Mouse (Mus musculus) embryo, embryonic 11.5 days (tissue): ENCODE results near the gene Rfwd3.
A peak's percentile ranks its signal among the peaks of the same experiment; 100 is the strongest.
"Not testable (repeated sequence)": the region's sequence is repeated elsewhere in the genome, so short reads cannot be mapped to it uniquely, and the experiment has no call there.

Experiments used
- DNase-seq: peaks from one replicate; pipeline ENCODE4 v3.0.0-alpha.2; 2012; ENCODE audit warnings: low read depth, low spot score

Gene Rfwd3

GRCm38 (mm10) chr8:111299821-111300568, at the start of gene Rfwd3:
TSS of gene Rfwd3 (minus strand) at chr8:111300222.
- DNase-seq: peak; percentile 96

GRCm38 (mm10) chr8:111343225-111343624, 43.2 kb upstream of the Rfwd3 start:
- peak; percentile 56 for DNase-seq

- no peak for DNase-seq
Measured at GRCm38 (mm10) chr8:111340186-111340585, 40.2 kb upstream of the Rfwd3 start.

GRCm38 (mm10) chr8:111338370-111339208, 38.6 kb upstream of the Rfwd3 start:
- DNase-seq: no peak

GRCm38 (mm10) chr8:111337890-111338347, 37.9 kb upstream of the Rfwd3 start, which contains the start of gene Mlkl:
TSS of gene Mlkl (minus strand) at chr8:111338177.
- peak; percentile 16 for DNase-seq

- no peak for DNase-seq
Measured at GRCm38 (mm10) chr8:111337311-111337889, 37.4 kb upstream of the Rfwd3 start.

GRCm38 (mm10) chr8:111336692-111337091, 36.7 kb upstream of the Rfwd3 start:
- DNase-seq: no peak

- no peak for DNase-seq
Measured at GRCm38 (mm10) chr8:111325222-111325790, 25.3 kb upstream of the Rfwd3 start.

- DNase-seq: no peak
Measured at GRCm38 (mm10) chr8:111314729-111315128, 14.7 kb upstream of the Rfwd3 start.

- DNase-seq: not testable (repeated sequence)
Measured at GRCm38 (mm10) chr8:111313961-111314360, 13.9 kb upstream of the Rfwd3 start.

- DNase-seq: no peak
Measured at GRCm38 (mm10) chr8:111312758-111313162, 12.7 kb upstream of the Rfwd3 start.

GRCm38 (mm10) chr8:111310006-111310405, 10.0 kb upstream of the Rfwd3 start:
- not testable (repeated sequence) for DNase-seq

- DNase-seq: no peak
Measured at GRCm38 (mm10) chr8:111305031-111305730, 5.2 kb upstream of the Rfwd3 start.

GRCm38 (mm10) chr8:111304359-111304758, 4.3 kb upstream of the Rfwd3 start:
- no peak for DNase-seq

GRCm38 (mm10) chr8:111303076-111303803, 3.2 kb upstream of the Rfwd3 start:
- DNase-seq: not testable (repeated sequence)

- DNase-seq: no peak
Measured at GRCm38 (mm10) chr8:111300597-111301546, 850 bp upstream of the Rfwd3 start.

GRCm38 (mm10) chr8:111299363-111299820, 630 bp downstream of the Rfwd3 start:
- no peak for DNase-seq

GRCm38 (mm10) chr8:111298011-111298410, 2.0 kb downstream of the Rfwd3 start:
- no peak for DNase-seq

- DNase-seq: no peak
Measured at GRCm38 (mm10) chr8:111291733-111292132, 8.3 kb downstream of the Rfwd3 start.
